In genomic region chr10:24758326-24758915, GRCm38 (mm10) we compare ENCODE assay signal across 19 mouse cellular contexts. TPM values are rescaled to one million over a fixed set of nuclear protein-coding genes. Genes with fewer than 3 reads are reported as not detected.
DNase-seq lines count a peak whose midpoint lies in the region; ATAC-seq and TF ChIP-seq lines count a peak whose summit lies in the region.
"Had no signal": no experiment of that assay in that cellular context is flagged by ENCODE, and none has a peak within 500 bp of the region (broad histone marks: within the 10 kb centered on the region; RNA-seq: fewer than 3 reads in every experiment).

No protein-coding gene starts in this region.

- no peak for TF ChIP-seq CTCF in liver, postnatal 0 days (IDR thresholded peaks at IDR 0.05; ENCODE audit: low read depth)
- TF ChIP-seq CTCF in gastrocnemius, adult 2 months (IDR thresholded peaks at IDR 0.05): no peak

- no peak overlapping the region for H3K4me2 ChIP-seq in embryonic facial prominence, embryonic 14.5 days (ENCODE audit: low read depth, low read length)
- no peak overlapping the region for H3K4me2 ChIP-seq in embryonic facial prominence, embryonic 15.5 days (replicated peaks)
- no peak overlapping the region for H3K4me2 ChIP-seq in liver, postnatal 0 days (ENCODE audit: low read depth, low read length)
- H3K4me2 ChIP-seq: forebrain, embryonic 13.5 days; heart, embryonic 12.5 days; midbrain, embryonic 12.5 days had no signal

- 0 out of 2 replicates have a peak, but pooled peaks have one; percentile 22 for ATAC-seq in embryonic facial prominence, embryonic 14.5 days (ENCODE audit: low read depth)
- ATAC-seq in embryonic facial prominence, embryonic 15.5 days (ENCODE audit: insufficient number of reproducible peaks, low FRiP score, low TSS enrichment, low read depth): 0 out of 2 replicates have a peak, but pooled peaks have one; percentile 19
- ATAC-seq in liver, postnatal 0 days: peak; percentile 82
- ATAC-seq: forebrain, embryonic 13.5 days; hindbrain, embryonic 16.5 days; intestine, postnatal 0 days had no signal

- no peak overlapping the region for H3K9ac ChIP-seq in embryonic facial prominence, embryonic 14.5 days (ENCODE audit: low read depth, low read length)
- no peak overlapping the region for H3K9ac ChIP-seq in embryonic facial prominence, embryonic 15.5 days
- no peak overlapping the region for H3K9ac ChIP-seq in liver, postnatal 0 days (replicated peaks)
- H3K9ac ChIP-seq: forebrain, embryonic 13.5 days; heart, embryonic 12.5 days; midbrain, embryonic 12.5 days had no signal

- peak; percentile 92 for TF ChIP-seq EP300 in liver, postnatal 0 days (IDR thresholded peaks at IDR 0.05; ENCODE audit: low read depth)

- H3K36me3 ChIP-seq in embryonic facial prominence, embryonic 14.5 days (ENCODE audit: control insufficient read depth, insufficient read depth, low read length): no peaks in the 10 kb centered on the region
- H3K36me3 ChIP-seq in embryonic facial prominence, embryonic 10.5 days (replicated peaks): no peaks in the 10 kb centered on the region
- no peaks in the 10 kb centered on the region for H3K36me3 ChIP-seq in embryonic facial prominence, embryonic 15.5 days
- no peaks in the 10 kb centered on the region for H3K36me3 ChIP-seq in liver, postnatal 0 days (replicated peaks; ENCODE audit: insufficient read depth, low read length)
- H3K36me3 ChIP-seq: heart, embryonic 12.5 days; midbrain, embryonic 12.5 days had no signal

- H3K27me3 ChIP-seq in embryonic facial prominence, embryonic 14.5 days (replicated peaks; ENCODE audit: control insufficient read depth, insufficient read depth, low read length): no peaks in the 10 kb centered on the region
- 0 out of 2 replicates have a peak, but pooled peaks cover 11% of the 10 kb centered on the region for H3K27me3 ChIP-seq in embryonic facial prominence, embryonic 10.5 days (replicated peaks; ENCODE audit: low read depth, poor library complexity, severe bottlenecking)
- no peaks in the 10 kb centered on the region for H3K27me3 ChIP-seq in embryonic facial prominence, embryonic 15.5 days
- no peaks in the 10 kb centered on the region for H3K27me3 ChIP-seq in liver, postnatal 0 days (ENCODE audit: insufficient read depth, low read length)
- H3K27me3 ChIP-seq: forebrain, embryonic 13.5 days; heart, embryonic 12.5 days; midbrain, embryonic 12.5 days had no signal

- intact Hi-C loops in gastrocnemius, adult 2 months (cut with DNase I): no loop called here

- peaks cover 8% of the 10 kb centered on the region; the same call in 1 of the 2 replicates for H3K4me1 ChIP-seq in embryonic facial prominence, embryonic 14.5 days (ENCODE audit: control insufficient read depth, insufficient read depth, low read length)
- H3K4me1 ChIP-seq in embryonic facial prominence, embryonic 10.5 days: peaks cover 17% of the 10 kb centered on the region; the same call in 1 of the 2 replicates
- H3K4me1 ChIP-seq in embryonic facial prominence, embryonic 15.5 days: no peaks in the 10 kb centered on the region
- peaks cover 4% of the 10 kb centered on the region; the same call in 1 of the 2 replicates for H3K4me1 ChIP-seq in liver, postnatal 0 days (ENCODE audit: insufficient read depth)

- H3K9me3 ChIP-seq in embryonic facial prominence, embryonic 14.5 days (ENCODE audit: control insufficient read depth, low read length): no peaks in the 10 kb centered on the region
- H3K9me3 ChIP-seq in embryonic facial prominence, embryonic 10.5 days: no peaks in the 10 kb centered on the region
- H3K9me3 ChIP-seq in embryonic facial prominence, embryonic 15.5 days (replicated peaks): no peaks in the 10 kb centered on the region
- H3K9me3 ChIP-seq in liver, postnatal 0 days (ENCODE audit: low read length): no peaks in the 10 kb centered on the region
- H3K9me3 ChIP-seq: forebrain, embryonic 13.5 days; heart, embryonic 12.5 days; midbrain, embryonic 12.5 days had no signal

- 36% methylated on average over 8 of the region's 8 CpGs for WGBS in embryonic facial prominence, embryonic 14.5 days
- WGBS in embryonic facial prominence, embryonic 10.5 days: 52% methylated on average over 8 of the region's 8 CpGs
- WGBS in embryonic facial prominence, embryonic 15.5 days: 30% methylated on average over 8 of the region's 8 CpGs
- WGBS in liver, postnatal 0 days (ENCODE audit: insufficient replicate concordance): 49% methylated on average over 8 of the region's 8 CpGs

- peak; percentile 42 for DNase-seq in embryonic facial prominence, embryonic 14.5 days (ENCODE audit: low spot score)
- DNase-seq in embryonic facial prominence, embryonic 10.5 days (ENCODE audit: low spot score): no peak
- DNase-seq in R1 (ENCODE audit: low read depth, low spot score): peak; percentile 24
- no peak for DNase-seq in liver, postnatal 0 days
- DNase-seq in gastrocnemius, adult 2 months: no peak
- no peak for DNase-seq in layer of hippocampus, adult 8-10 months (ENCODE audit: low spot score in 2 of 2)
- DNase-seq in cerebellum, postnatal 25 days: no peak
- DNase-seq: adrenal gland, adult 2 months; cerebellum, adult 8-10 months; lung, postnatal 4 days; retina, postnatal 1 day had no signal

- H3K4me3 ChIP-seq in embryonic facial prominence, embryonic 14.5 days (ENCODE audit: low read depth, low read length): no peak overlapping the region
- no peak overlapping the region for H3K4me3 ChIP-seq in embryonic facial prominence, embryonic 10.5 days
- H3K4me3 ChIP-seq in embryonic facial prominence, embryonic 15.5 days (replicated peaks): no peak overlapping the region
- H3K4me3 ChIP-seq in liver, postnatal 0 days (ENCODE audit: low read depth, low read length): no peak overlapping the region
- H3K4me3 ChIP-seq in gastrocnemius, adult 2 months: no peak overlapping the region
- H3K4me3 ChIP-seq: forebrain, embryonic 13.5 days; heart, embryonic 12.5 days; layer of hippocampus, adult 2 months; midbrain, embryonic 12.5 days had no signal

- H3K27ac ChIP-seq in embryonic facial prominence, embryonic 14.5 days (replicated peaks; ENCODE audit: low read depth, low read length): no peak overlapping the region
- H3K27ac ChIP-seq in embryonic facial prominence, embryonic 10.5 days (replicated peaks): no peak overlapping the region
- H3K27ac ChIP-seq in embryonic facial prominence, embryonic 15.5 days (replicated peaks): no peak overlapping the region
- no peak overlapping the region for H3K27ac ChIP-seq in liver, postnatal 0 days (ENCODE audit: low read depth)
- no peak overlapping the region for H3K27ac ChIP-seq in gastrocnemius, adult 2 months
- H3K27ac ChIP-seq: forebrain, embryonic 13.5 days; kidney, postnatal 0 days; layer of hippocampus, adult 2 months; midbrain, embryonic 12.5 days had no signal

RNA-seq across cellular contexts. Expression of gene Enpp1, which starts 46.5 kb away (rescaled TPM):
- polyA plus RNA-seq in embryonic facial prominence, embryonic 14.5 days (2014; fragmentation: Nextera tagmentation; extraction: Ambion mirVana): 8.0 and 9.3 TPM in 2 replicates
- 0.62 and 1.0 TPM in 2 replicates for polyA plus RNA-seq in embryonic facial prominence, embryonic 10.5 days (2016; fragmentation: Nextera tagmentation; extraction: Ambion mirVana)
- 7.5 and 7.8 TPM in 2 replicates for polyA plus RNA-seq in embryonic facial prominence, embryonic 15.5 days (2015; fragmentation: Nextera tagmentation; extraction: Ambion mirVana)
- polyA plus RNA-seq in liver, postnatal 0 days (2015; fragmentation: Nextera tagmentation; extraction: Ambion mirVana): 2.9 TPM in 2 replicates
- 1 to 10 TPM; 2.6 to 6.1 TPM for total RNA-seq in gastrocnemius, adult 2 months (2021)
- total RNA-seq in layer of hippocampus, adult 8-10 months (2022): 1 to 10 TPM; 3.7 to 5.7 (median 4.4) TPM

Comparison
In these comparisons a context has a peak if more than half of its experiments do, and no peak if none do; other contexts are left out.
1. DNase-seq: peak in embryonic facial prominence, embryonic 14.5 days (single experiment) and R1 (single experiment); none in embryonic facial prominence, embryonic 10.5 days (single experiment), liver, postnatal 0 days (single experiment), gastrocnemius, adult 2 months (single experiment), layer of hippocampus, adult 8-10 months (0 of 2) and cerebellum, postnatal 25 days (0 of 2).
2. ATAC-seq: peak in every context shown above with its lines; median percentile 82 in liver, postnatal 0 days; 22 in embryonic facial prominence, embryonic 14.5 days; 19 in embryonic facial prominence, embryonic 15.5 days.